Mouse (Mus musculus) brain, embryonic 14.5 days (tissue): ENCODE measurements at regions not wholly inside any gene's neighbourhood (a gene's known extent, or its start where the extent isn't known, plus 50 kb on each side); places are given as distances from the start of the nearest gene placed in this dataset.

Experiments
- CTCF ChIP-seq: fragments of 200-500 bp; IDR thresholded peaks from 2 replicates; pipeline ENCODE4 v1.5.1; 2012; ENCODE audit warnings: inconsistent platforms, mild to moderate bottlenecking, moderate library complexity, borderline replicate concordance; ENCODE audit not compliant: insufficient read depth, insufficient read length; ENCODE audit errors: extremely low read depth
- POLR2A ChIP-seq: fragments of 200-500 bp; IDR thresholded peaks from 2 replicates; pipeline ENCODE4 v1.6.1; 2012; ENCODE audit warnings: mild to moderate bottlenecking, inconsistent platforms, borderline replicate concordance; ENCODE audit not compliant: poor library complexity, insufficient read depth, insufficient read length, severe bottlenecking; ENCODE audit errors: extremely low read depth

DNA sequence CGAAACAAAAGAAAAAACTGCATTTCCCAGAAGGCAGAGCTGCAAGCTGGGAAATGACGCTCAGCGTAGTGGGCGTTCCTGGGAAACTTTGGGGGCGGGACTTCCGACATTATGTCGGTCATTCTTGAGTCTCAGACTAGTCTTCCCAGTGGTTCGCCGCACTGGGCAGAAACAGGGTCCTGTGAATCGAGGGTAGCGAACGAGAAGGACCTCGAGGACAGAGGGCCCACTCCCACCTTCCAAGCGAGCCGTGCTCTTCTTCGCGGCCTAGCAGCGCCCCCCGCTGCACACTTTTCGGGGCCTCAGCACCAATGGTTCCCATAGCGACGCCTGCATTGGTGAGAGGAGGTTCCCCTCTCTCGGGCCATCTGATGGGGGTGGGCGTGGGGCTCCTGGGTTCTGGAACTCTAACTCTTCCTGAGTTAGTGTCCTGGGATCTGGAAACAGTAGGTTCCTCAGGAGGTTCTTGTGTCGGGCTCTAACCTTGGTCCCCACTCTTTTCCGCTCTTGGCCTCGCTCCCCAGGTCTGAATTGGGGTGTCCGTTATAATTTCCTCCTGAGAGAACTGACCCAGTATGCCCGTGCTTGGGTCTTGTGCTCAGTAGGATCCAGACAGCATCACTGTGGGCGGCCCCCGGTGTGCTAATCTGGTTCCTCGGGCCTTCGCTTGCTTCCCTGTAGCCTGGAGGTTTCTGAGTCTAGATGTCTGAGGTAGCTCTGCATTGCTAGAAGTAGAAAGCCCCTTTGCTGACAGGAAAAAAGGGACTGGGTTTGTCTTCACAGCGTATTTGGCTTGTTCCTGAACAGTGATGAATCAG, 52.8 kb upstream of the Gramd1a start:
- no peak for TF ChIP-seq POLR2A
- TF ChIP-seq CTCF = no peak
